Mouse (Mus musculus): ENCODE measurements around the gene Zfp536.

- no peak for TF ChIP-seq CTCF (IDR thresholded peaks at IDR 0.05; ENCODE audit: low read depth)
- no peak for TF ChIP-seq EP300 (IDR thresholded peaks at IDR 0.05; ENCODE audit: low read depth)
These were observed 147.7 kb downstream of the Zfp536 start for GRCm38 (mm10) chr7:37625758-37626157.

Data from heart, postnatal 0 days (tissue).